Comparison of ENCODE assay signal across 9 mouse cellular contexts in the genomic region with DNA sequence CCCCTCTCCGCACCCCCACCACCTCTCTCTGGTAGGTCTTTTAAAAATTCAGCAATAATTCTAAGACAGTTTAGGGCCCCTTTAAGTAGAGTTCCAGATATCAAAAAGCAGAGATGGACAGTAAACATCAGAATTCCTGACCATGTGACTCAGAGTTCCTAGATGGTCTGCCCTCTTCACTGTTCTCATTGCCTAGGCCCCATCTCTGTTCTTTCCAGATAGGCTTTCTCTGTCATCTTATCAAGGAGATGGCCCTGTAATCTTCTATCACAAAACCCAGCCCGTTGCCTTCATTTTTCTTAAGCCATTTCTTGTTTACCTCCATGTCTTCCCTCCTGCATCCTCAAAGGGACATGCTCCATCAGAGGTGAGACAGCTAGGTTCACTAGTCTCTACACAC. TPM values are rescaled to one million over a fixed set of nuclear protein-coding genes. Genes with fewer than 3 reads are reported as not detected.
DNase-seq lines count a peak whose midpoint lies in the region; ATAC-seq lines count a peak whose summit lies in the region.
"Had no signal": no experiment of that assay in that cellular context is flagged by ENCODE, and none has a peak within 500 bp of the region (broad histone marks: within the 10 kb centered on the region; RNA-seq: fewer than 3 reads in every experiment).

No protein-coding gene starts in this region.

- no peak for DNase-seq in kidney, postnatal 4 days
- no peak for DNase-seq in adrenal gland, postnatal 4 days (ENCODE audit: low spot score in 2 of 2)
- DNase-seq in layer of hippocampus, adult 18-20 months (ENCODE audit: low spot score in 2 of 2) = no peak
- no peak for DNase-seq in layer of hippocampus, adult 11-12 months (ENCODE audit: low spot score)
- DNase-seq: kidney, adult 2 months had no signal

- H3K9me3 ChIP-seq in kidney, embryonic 15.5 days (replicated peaks) = no peaks in the 10 kb centered on the region
- no peaks in the 10 kb centered on the region for H3K9me3 ChIP-seq in embryonic facial prominence, embryonic 15.5 days (replicated peaks)
- H3K9me3 ChIP-seq in intestine, embryonic 16.5 days (ENCODE audit: control insufficient read depth, low read length) = no peaks in the 10 kb centered on the region
- no peaks in the 10 kb centered on the region for H3K9me3 ChIP-seq in midbrain, embryonic 16.5 days (replicated peaks; ENCODE audit: control insufficient read depth, low read length, poor library complexity, severe bottlenecking)

- H3K27ac ChIP-seq in kidney, embryonic 15.5 days = no peak overlapping the region
- H3K27ac ChIP-seq in embryonic facial prominence, embryonic 15.5 days (replicated peaks) = no peak overlapping the region
- no peak overlapping the region for H3K27ac ChIP-seq in intestine, embryonic 16.5 days (ENCODE audit: low read length)
- no peak overlapping the region for H3K27ac ChIP-seq in midbrain, embryonic 16.5 days (ENCODE audit: low read length)

- ATAC-seq in kidney, embryonic 15.5 days (replicated peaks; ENCODE audit: low FRiP score) = no peak
- ATAC-seq in embryonic facial prominence, embryonic 15.5 days (ENCODE audit: insufficient number of reproducible peaks, low FRiP score, low TSS enrichment, low read depth) = no peak
- no peak for ATAC-seq in intestine, embryonic 16.5 days
- no peak for ATAC-seq in midbrain, embryonic 16.5 days

- no peaks in the 10 kb centered on the region for H3K27me3 ChIP-seq in kidney, embryonic 15.5 days
- no peaks in the 10 kb centered on the region for H3K27me3 ChIP-seq in embryonic facial prominence, embryonic 15.5 days
- H3K27me3 ChIP-seq in intestine, embryonic 16.5 days (replicated peaks; ENCODE audit: control insufficient read depth, insufficient read depth, low read length) = no peaks in the 10 kb centered on the region
- no peaks in the 10 kb centered on the region for H3K27me3 ChIP-seq in midbrain, embryonic 16.5 days (ENCODE audit: control insufficient read depth, insufficient read depth, low read depth, low read length)

- 86% methylated on average over 2 of the region's 2 CpGs for WGBS in kidney, embryonic 15.5 days
- 88% methylated on average over 2 of the region's 2 CpGs for WGBS in embryonic facial prominence, embryonic 15.5 days
- WGBS in intestine, embryonic 16.5 days = 79% methylated on average over 2 of the region's 2 CpGs
- 91% methylated on average over 2 of the region's 2 CpGs for WGBS in midbrain, embryonic 16.5 days

- H3K4me1 ChIP-seq in kidney, embryonic 15.5 days = peaks cover 22% of the 10 kb centered on the region
- H3K4me1 ChIP-seq in embryonic facial prominence, embryonic 15.5 days = peaks cover 15% of the 10 kb centered on the region
- H3K4me1 ChIP-seq in intestine, embryonic 16.5 days (ENCODE audit: control insufficient read depth, insufficient read depth, low read length) = peaks cover 13% of the 10 kb centered on the region
- H3K4me1 ChIP-seq in midbrain, embryonic 16.5 days (ENCODE audit: control insufficient read depth, insufficient read depth, low read length) = peaks cover 13% of the 10 kb centered on the region

- H3K9ac ChIP-seq in kidney, embryonic 15.5 days = peak overlapping the region; percentile 0; the same call in 1 of the 2 replicates
- no peak overlapping the region for H3K9ac ChIP-seq in embryonic facial prominence, embryonic 15.5 days
- H3K9ac ChIP-seq in intestine, embryonic 16.5 days (ENCODE audit: low read depth, low read length) = 0 out of 2 replicates have a peak overlapping the region, but pooled peaks have one; percentile 19
- H3K9ac ChIP-seq in midbrain, embryonic 16.5 days (ENCODE audit: low read depth, low read length) = no peak overlapping the region

- H3K36me3 ChIP-seq in kidney, embryonic 15.5 days = peaks cover 1% of the 10 kb centered on the region; the same call in 1 of the 2 replicates
- 0 out of 2 replicates have a peak, but pooled peaks cover under 1% of the 10 kb centered on the region for H3K36me3 ChIP-seq in embryonic facial prominence, embryonic 15.5 days
- H3K36me3 ChIP-seq in intestine, embryonic 16.5 days (ENCODE audit: control insufficient read depth, insufficient read depth, low read length) = no peaks in the 10 kb centered on the region
- H3K36me3 ChIP-seq in midbrain, embryonic 16.5 days (ENCODE audit: control insufficient read depth, insufficient read depth, low read length) = no peaks in the 10 kb centered on the region

- H3K4me3 ChIP-seq in kidney, embryonic 15.5 days (replicated peaks) = no peak overlapping the region
- peak overlapping the region; percentile 95; the same call in 1 of the 2 replicates for H3K4me3 ChIP-seq in embryonic facial prominence, embryonic 15.5 days (replicated peaks)
- H3K4me3 ChIP-seq in intestine, embryonic 16.5 days (ENCODE audit: low read length) = 0 out of 2 replicates have a peak overlapping the region, but pooled peaks have one; percentile 7
- H3K4me3 ChIP-seq in midbrain, embryonic 16.5 days (ENCODE audit: low read depth, low read length) = peak overlapping the region; percentile 7; the same call in 1 of the 2 replicates

- H3K4me2 ChIP-seq in kidney, embryonic 15.5 days = peak overlapping the region; percentile 72
- H3K4me2 ChIP-seq in embryonic facial prominence, embryonic 15.5 days (replicated peaks) = peak overlapping the region; percentile 51; the same call in 1 of the 2 replicates
- peak overlapping the region; percentile 30 for H3K4me2 ChIP-seq in intestine, embryonic 16.5 days (ENCODE audit: low read depth, low read length)
- peak overlapping the region; percentile 90 for H3K4me2 ChIP-seq in midbrain, embryonic 16.5 days (ENCODE audit: low read length)

RNA-seq across cellular contexts. Expression of gene Map2k4, which starts 1.9 kb away (rescaled TPM):
- polyA plus RNA-seq in kidney, embryonic 15.5 days (2015; fragmentation: Nextera tagmentation; extraction: Ambion mirVana) = 61.3 and 61.8 TPM in 2 replicates
- polyA plus RNA-seq in embryonic facial prominence, embryonic 15.5 days (2015; fragmentation: Nextera tagmentation; extraction: Ambion mirVana) = 56.9 and 61.8 TPM in 2 replicates
- 50.6 and 50.9 TPM in 2 replicates for polyA plus RNA-seq in intestine, embryonic 16.5 days (2015; fragmentation: Nextera tagmentation; extraction: Ambion mirVana)
- 95.8 and 109 TPM in 2 replicates for polyA plus RNA-seq in midbrain, embryonic 16.5 days (2015; fragmentation: Nextera tagmentation; extraction: Ambion mirVana)
- total RNA-seq in adrenal gland, postnatal 4 days (2021) = 10 to 100 TPM; 55.4 to 59.2 TPM
- 100 to 1,000 TPM; 194 to 201 TPM for total RNA-seq in layer of hippocampus, adult 18-20 months (2021)

RNA-seq across cellular contexts. Expression of gene Zkscan6, which starts 20.8 kb away (rescaled TPM):
- 14.7 and 16.0 TPM in 2 replicates for polyA plus RNA-seq in kidney, embryonic 15.5 days (2015; fragmentation: Nextera tagmentation; extraction: Ambion mirVana)
- 14.1 and 14.8 TPM in 2 replicates for polyA plus RNA-seq in embryonic facial prominence, embryonic 15.5 days (2015; fragmentation: Nextera tagmentation; extraction: Ambion mirVana)
- 16.3 and 16.7 TPM in 2 replicates for polyA plus RNA-seq in intestine, embryonic 16.5 days (2015; fragmentation: Nextera tagmentation; extraction: Ambion mirVana)
- polyA plus RNA-seq in midbrain, embryonic 16.5 days (2015; fragmentation: Nextera tagmentation; extraction: Ambion mirVana) = 18.9 and 21.5 TPM in 2 replicates
- 10 to 100 TPM; 14.3 to 16.6 TPM for total RNA-seq in adrenal gland, postnatal 4 days (2021)
- total RNA-seq in layer of hippocampus, adult 18-20 months (2021) = 10 to 100 TPM; 14.8 to 15.9 TPM

Comparison
In these comparisons a context has a peak if more than half of its experiments do, and no peak if none do; other contexts are left out.
1. H3K4me2 ChIP-seq: peak in every context shown above with its lines; median percentile 90 in midbrain, embryonic 16.5 days; 72 in kidney, embryonic 15.5 days; 51 in embryonic facial prominence, embryonic 15.5 days; 30 in intestine, embryonic 16.5 days.
2. H3K9ac ChIP-seq: peak in kidney, embryonic 15.5 days (single experiment) and intestine, embryonic 16.5 days (single experiment); none in embryonic facial prominence, embryonic 15.5 days (single experiment) and midbrain, embryonic 16.5 days (single experiment).